Mouse (Mus musculus) myocyte (in vitro differentiated cells): ENCODE results near the gene C2cd2. TPM values are rescaled to one million over a fixed set of nuclear protein-coding genes. Genes with fewer than 3 reads are reported as not detected.
A peak's percentile ranks its signal among the peaks of the same experiment; 100 is the strongest.

Experiments used
- H3K27me3 ChIP-seq: one replicate; pipeline ENCODE4 v1.6.1; 2011; ENCODE audit not compliant: control insufficient read depth, insufficient read depth, insufficient read length
- H3K36me3 ChIP-seq: one replicate; pipeline ENCODE4 v1.6.1; 2011; ENCODE audit not compliant: control insufficient read depth, insufficient read depth
- H3K4me2 ChIP-seq: one replicate; pipeline ENCODE4 v1.6.1; 2011; ENCODE audit warnings: low read depth, control low read depth
- H3K4me3 ChIP-seq: one replicate; pipeline ENCODE4 v1.5.1; 2011; ENCODE audit warnings: mild to moderate bottlenecking, control low read depth, moderate library complexity
- H3K79me2 ChIP-seq: one replicate; pipeline ENCODE4 v1.6.1; 2011; ENCODE audit not compliant: control insufficient read depth, insufficient read depth
- H3ac ChIP-seq: one replicate; pipeline ENCODE4 v1.6.1; 2011; ENCODE audit not compliant: control insufficient read depth, insufficient read length
- CEBPB ChIP-seq: IDR thresholded peaks from 2 replicates; pipeline ENCODE4 v1.6.1; 2011; ENCODE audit warnings: mild to moderate bottlenecking, moderate library complexity; ENCODE audit not compliant: poor library complexity, insufficient read depth, severe bottlenecking
- E2F4 ChIP-seq: IDR thresholded peaks from one replicate; pipeline ENCODE4 v1.6.1; 2011; ENCODE audit warnings: mild to moderate bottlenecking, control low read depth, moderate library complexity; ENCODE audit not compliant: insufficient read depth
- MAX ChIP-seq: IDR thresholded peaks from one replicate; pipeline ENCODE4 v1.6.1; 2011; ENCODE audit warnings: low read depth, mild to moderate bottlenecking, control low read depth
- MYOD1 ChIP-seq, 3 experiments: IDR thresholded peaks; one replicate each; pipeline ENCODE4 v1.6.1; 2011; ENCODE audit warnings: control low read depth in 2 of 3, low read depth in 2 of 3, mild to moderate bottlenecking in 2 of 3, moderate library complexity in 1 of 3; ENCODE audit not compliant: insufficient read length in 2 of 3, control insufficient read depth in 1 of 3
- MYOG ChIP-seq, 3 experiments: IDR thresholded peaks; one replicate each; pipeline ENCODE4 v1.6.1; 2011; ENCODE audit warnings: control low read depth in 2 of 3, low read depth in 2 of 3, mild to moderate bottlenecking in 2 of 3; ENCODE audit not compliant: insufficient read length in 2 of 3, control insufficient read depth in 1 of 3, insufficient read depth in 1 of 3
- POLR2A ChIP-seq: IDR thresholded peaks from one replicate; pipeline ENCODE4 v1.6.1; 2011; ENCODE audit warnings: low read depth, mild to moderate bottlenecking, control low read depth, moderate library complexity; ENCODE audit not compliant: insufficient read length
- POLR2AphosphoS2 ChIP-seq: IDR thresholded peaks from one replicate; pipeline ENCODE4 v1.6.1; 2011; ENCODE audit warnings: low read depth, control low read depth; ENCODE audit not compliant: insufficient read length
- REST ChIP-seq: IDR thresholded peaks from one replicate; pipeline ENCODE4 v1.6.1; 2011; ENCODE audit warnings: mild to moderate bottlenecking, control low read depth, moderate library complexity; ENCODE audit not compliant: insufficient read depth, insufficient read length
- SRF ChIP-seq: IDR thresholded peaks from one replicate; pipeline ENCODE4 v1.6.1; 2011; ENCODE audit warnings: low read depth; ENCODE audit not compliant: control insufficient read depth, insufficient read length
- TCF12 ChIP-seq: IDR thresholded peaks from one replicate; pipeline ENCODE4 v1.6.1; 2011; ENCODE audit warnings: mild to moderate bottlenecking, control low read depth; ENCODE audit not compliant: poor library complexity, insufficient read depth, severe bottlenecking
- TCF3 ChIP-seq: IDR thresholded peaks from one replicate; pipeline ENCODE4 v1.6.1; 2011; ENCODE audit warnings: low read depth, control low read depth; ENCODE audit not compliant: insufficient read length
- USF1 ChIP-seq: IDR thresholded peaks from one replicate; pipeline ENCODE4 v1.6.1; 2011; ENCODE audit warnings: low read depth, mild to moderate bottlenecking, control low read depth, moderate library complexity
- polyA plus RNA-seq: library from polyadenylated mRNA; unstranded; fragments of >200 nt; fragmentation: generic; extraction: Trizol; gene quantifications from one replicate; pipeline ENCODE4 v1.2.1, GENCODE M21; 2012; ENCODE audit warnings: missing spikeins

Gene C2cd2
- polyA plus RNA-seq, 1 experiment = 4.9 TPM

- no peaks in the 10 kb centered on the region for H3K36me3 ChIP-seq
- H3K27me3 ChIP-seq = no peaks in the 10 kb centered on the region
- H3K4me3 ChIP-seq = no peak overlapping the region
- no peaks in the 10 kb centered on the region for H3K79me2 ChIP-seq
- TF ChIP-seq MYOG (IDR thresholded peaks at IDR 0.05; ENCODE audit: control insufficient read depth in 1 of 3, insufficient read depth in 1 of 3, insufficient read length in 2 of 3, low read depth in 2 of 3) (no peak), USF1 (no peak), POLR2A (no peak), MAX (no peak), TCF12 (no peak), TCF3 (no peak), CEBPB (no peak), REST (no peak), E2F4 (no peak), POLR2AphosphoS2 (no peak), MYOD1 (IDR thresholded peaks at IDR 0.05; ENCODE audit: control insufficient read depth in 1 of 3, insufficient read length in 2 of 3, low read depth in 2 of 3) (no peak), SRF (no peak)
- H3K4me2 ChIP-seq = no peak overlapping the region
- H3ac ChIP-seq = no peak overlapping the region
Measured at GRCm38 (mm10) chr16:97863932-97864467, 98.4 kb downstream of the C2cd2 start.

- Histone ChIP-seq H3K27me3 (no peaks in the 10 kb centered on the region), H3ac (no peak overlapping the region), H3K36me3 (no peaks in the 10 kb centered on the region), H3K4me3 (no peak overlapping the region), H3K4me2 (no peak overlapping the region), H3K79me2 (no peaks in the 10 kb centered on the region)
- no peak for TF ChIP-seq CEBPB
- no peak for TF ChIP-seq MAX
- TF ChIP-seq MYOD1 (IDR thresholded peaks at IDR 0.05; ENCODE audit: control insufficient read depth in 1 of 3, insufficient read length in 2 of 3, low read depth in 2 of 3) = no peak
- TF ChIP-seq E2F4 = no peak
- no peak for TF ChIP-seq SRF
- TF ChIP-seq POLR2AphosphoS2 = no peak
- no peak for TF ChIP-seq MYOG (IDR thresholded peaks at IDR 0.05; ENCODE audit: control insufficient read depth in 1 of 3, insufficient read depth in 1 of 3, insufficient read length in 2 of 3, low read depth in 2 of 3)
Measured at GRCm38 (mm10) chr16:97856050-97856449, 106.3 kb downstream of the C2cd2 start.

DNA sequence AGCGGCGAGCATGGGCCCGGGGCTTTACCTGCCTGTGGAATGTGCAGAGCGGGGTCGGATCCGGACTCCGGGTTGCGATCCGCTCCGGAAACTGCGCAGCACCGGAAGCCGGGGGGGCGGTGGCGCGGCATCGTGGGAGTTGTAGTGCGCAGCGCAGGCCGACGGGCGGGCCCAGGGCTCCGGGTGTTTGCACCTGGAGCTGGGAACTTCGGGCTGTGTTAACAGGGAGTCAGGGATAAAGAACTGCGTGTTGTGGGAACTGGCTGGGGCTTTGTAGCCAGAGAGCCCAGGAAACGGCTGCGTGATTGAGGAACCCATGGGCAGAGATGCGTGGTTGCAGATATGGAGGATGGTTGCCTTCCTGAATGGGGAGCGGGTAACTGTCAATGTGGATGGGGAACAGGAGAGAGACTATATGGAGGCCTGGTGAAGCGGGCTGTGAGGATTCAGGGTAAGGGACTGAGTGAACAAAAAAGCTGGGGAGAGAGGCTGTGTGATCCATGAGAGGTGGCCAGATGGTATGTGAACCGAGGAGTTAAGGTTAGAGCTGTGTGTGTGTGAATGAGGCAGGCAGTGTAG lies 110.6 kb downstream of the C2cd2 start, which contains the start of gene Prdm15:
Prdm15 (minus strand) TSS at position 110 of the 579 bp plus-strand sequence.
- Histone ChIP-seq H3K4me3 (peak within 1 kb of the TSS; percentile 76), H3K27me3 (no peaks in the 10 kb centered on the region), H3K4me2 (peak within 1 kb of the TSS; percentile 92), H3ac (peak within 1 kb of the TSS; percentile 63), H3K79me2 (peaks cover 34% of the 10 kb centered on the region), H3K36me3 (peaks cover 3% of the 10 kb centered on the region)
- TF ChIP-seq REST = no peak
- TF ChIP-seq TCF3 = no peak
- TF ChIP-seq POLR2A = no peak
- TF ChIP-seq POLR2AphosphoS2 = no peak
- TF ChIP-seq CEBPB = no peak
- TF ChIP-seq TCF12 = no peak
- TF ChIP-seq MYOG (IDR thresholded peaks at IDR 0.05; ENCODE audit: control insufficient read depth in 1 of 3, insufficient read depth in 1 of 3, insufficient read length in 2 of 3, low read depth in 2 of 3) = no peak
- no peak for TF ChIP-seq SRF
- TF ChIP-seq MAX = no peak
- TF ChIP-seq MYOD1 (IDR thresholded peaks at IDR 0.05; ENCODE audit: control insufficient read depth in 1 of 3, insufficient read length in 2 of 3, low read depth in 2 of 3) = no peak
- TF ChIP-seq USF1 = no peak
- TF ChIP-seq E2F4 = no peak

- peak in 1 of 3 experiments; percentile 20 for TF ChIP-seq MYOG (IDR thresholded peaks at IDR 0.05; ENCODE audit: control insufficient read depth in 1 of 3, insufficient read depth in 1 of 3, insufficient read length in 2 of 3, low read depth in 2 of 3)
- TF ChIP-seq USF1 = no peak
- peak; percentile 43 for TF ChIP-seq POLR2AphosphoS2
- peak in 1 of 3 experiments; percentile 15 for TF ChIP-seq MYOD1 (IDR thresholded peaks at IDR 0.05; ENCODE audit: control insufficient read depth in 1 of 3, insufficient read length in 2 of 3, low read depth in 2 of 3)
- peak; percentile 59 for TF ChIP-seq POLR2A
- H3K36me3 ChIP-seq = peaks cover 3% of the 10 kb centered on the region
- peak overlapping the region; percentile 63 for H3ac ChIP-seq
- no peaks in the 10 kb centered on the region for H3K27me3 ChIP-seq
- peak overlapping the region; percentile 91 for H3K4me2 ChIP-seq
- peaks cover 39% of the 10 kb centered on the region for H3K79me2 ChIP-seq
- H3K4me3 ChIP-seq = peak overlapping the region; percentile 76
Measured at GRCm38 (mm10) chr16:97851061-97851740, 111.2 kb downstream of the C2cd2 start.
